20 mouse cellular contexts compared by ENCODE assay signal in genomic region chr4:55645432-55645831, GRCm38 (mm10).
DNase-seq lines count a peak whose midpoint lies in the region; ATAC-seq and TF ChIP-seq lines count a peak whose summit lies in the region.
"Had no signal": no experiment of that assay in that cellular context is flagged by ENCODE, and none has a peak within 500 bp of the region (broad histone marks: within the 10 kb centered on the region; RNA-seq: fewer than 3 reads in every experiment).

No protein-coding gene starts in this region.

- no peak overlapping the region for H3K9ac ChIP-seq in forebrain, postnatal 0 days
- H3K9ac ChIP-seq in forebrain, embryonic 12.5 days, result no peak overlapping the region
- H3K9ac ChIP-seq in limb, embryonic 11.5 days (ENCODE audit: low read length), result no peak overlapping the region
- H3K9ac ChIP-seq in embryonic facial prominence, embryonic 15.5 days, result no peak overlapping the region
- H3K9ac ChIP-seq: heart, embryonic 13.5 days; kidney, embryonic 15.5 days; midbrain, embryonic 15.5 days had no signal

- H3K4me1 ChIP-seq in forebrain, postnatal 0 days (ENCODE audit: insufficient read depth), result peaks cover 5% of the 10 kb centered on the region; the same call in 1 of the 2 replicates
- peaks cover 6% of the 10 kb centered on the region for H3K4me1 ChIP-seq in forebrain, embryonic 12.5 days
- 0 out of 2 replicates have a peak, but pooled peaks cover 4% of the 10 kb centered on the region for H3K4me1 ChIP-seq in limb, embryonic 11.5 days (ENCODE audit: control insufficient read depth, insufficient read depth, low read length)
- peaks cover 13% of the 10 kb centered on the region for H3K4me1 ChIP-seq in limb, embryonic 10.5 days
- peaks cover 20% of the 10 kb centered on the region for H3K4me1 ChIP-seq in embryonic facial prominence, embryonic 15.5 days
- peaks cover 6% of the 10 kb centered on the region; the same call in 1 of the 2 replicates for H3K4me1 ChIP-seq in small intestine, adult 2 months (ENCODE audit: control insufficient read depth, insufficient read depth, insufficient read length, low read length)
- H3K4me1 ChIP-seq: megakaryocyte, embryonic 14.5 days had no signal

- no peaks in the 10 kb centered on the region for H3K9me3 ChIP-seq in forebrain, postnatal 0 days (ENCODE audit: low read length)
- H3K9me3 ChIP-seq in forebrain, embryonic 12.5 days, result no peaks in the 10 kb centered on the region
- H3K9me3 ChIP-seq in limb, embryonic 11.5 days (ENCODE audit: control insufficient read depth, low read length), result no peaks in the 10 kb centered on the region
- no peaks in the 10 kb centered on the region for H3K9me3 ChIP-seq in limb, embryonic 10.5 days (replicated peaks)
- no peaks in the 10 kb centered on the region for H3K9me3 ChIP-seq in embryonic facial prominence, embryonic 15.5 days (replicated peaks)
- H3K9me3 ChIP-seq: heart, embryonic 13.5 days; kidney, embryonic 15.5 days; midbrain, embryonic 15.5 days had no signal

- H3K4me2 ChIP-seq in forebrain, postnatal 0 days (ENCODE audit: low read depth), result no peak overlapping the region
- H3K4me2 ChIP-seq in forebrain, embryonic 12.5 days, result no peak overlapping the region
- no peak overlapping the region for H3K4me2 ChIP-seq in limb, embryonic 11.5 days (ENCODE audit: low read depth, severe bottlenecking)
- H3K4me2 ChIP-seq in embryonic facial prominence, embryonic 15.5 days (replicated peaks), result no peak overlapping the region
- H3K4me2 ChIP-seq: heart, embryonic 13.5 days; kidney, embryonic 15.5 days; midbrain, embryonic 15.5 days had no signal

- no peak for TF ChIP-seq CTCF in forebrain, postnatal 0 days (IDR thresholded peaks at IDR 0.05; ENCODE audit: low read depth)
- TF ChIP-seq CTCF in small intestine, adult 2 months (IDR thresholded peaks at IDR 0.05; ENCODE audit: extremely low read depth, insufficient read length, insufficient replicate concordance, low read depth, low read length), result no peak

- no peaks in the 10 kb centered on the region for H3K36me3 ChIP-seq in forebrain, postnatal 0 days (ENCODE audit: insufficient read depth)
- H3K36me3 ChIP-seq in forebrain, embryonic 12.5 days (replicated peaks), result no peaks in the 10 kb centered on the region
- H3K36me3 ChIP-seq in limb, embryonic 11.5 days (ENCODE audit: control insufficient read depth, insufficient read depth, low read length), result no peaks in the 10 kb centered on the region
- H3K36me3 ChIP-seq in limb, embryonic 10.5 days, result no peaks in the 10 kb centered on the region
- no peaks in the 10 kb centered on the region for H3K36me3 ChIP-seq in embryonic facial prominence, embryonic 15.5 days
- no peaks in the 10 kb centered on the region for H3K36me3 ChIP-seq in small intestine, adult 2 months (ENCODE audit: control insufficient read depth, insufficient read depth, low read length)
- H3K36me3 ChIP-seq: heart, embryonic 13.5 days; kidney, embryonic 15.5 days; midbrain, embryonic 15.5 days had no signal

- no peak overlapping the region for H3K27ac ChIP-seq in forebrain, postnatal 0 days (ENCODE audit: low read depth, low read length)
- H3K27ac ChIP-seq in forebrain, embryonic 12.5 days, result no peak overlapping the region
- no peak overlapping the region for H3K27ac ChIP-seq in limb, embryonic 11.5 days (replicated peaks; ENCODE audit: low read depth, low read length)
- H3K27ac ChIP-seq in limb, embryonic 10.5 days, result no peak overlapping the region
- H3K27ac ChIP-seq in embryonic facial prominence, embryonic 15.5 days (replicated peaks), result peak overlapping the region; percentile 36; the same call in 1 of the 2 replicates
- no peak overlapping the region for H3K27ac ChIP-seq in small intestine, adult 2 months (ENCODE audit: insufficient read depth, low read depth, low read length)
- H3K27ac ChIP-seq: heart, embryonic 13.5 days; kidney, embryonic 15.5 days; midbrain, embryonic 15.5 days had no signal

- DNase-seq in forebrain, postnatal 0 days, result peak; percentile 42
- DNase-seq in limb, embryonic 11.5 days (ENCODE audit: low spot score), result no peak
- DNase-seq in limb, embryonic 10.5 days (ENCODE audit: low spot score), result no peak
- DNase-seq in right cerebral cortex, postnatal 14 days, result no peak
- DNase-seq: adrenal gland, postnatal 14 days; B cell, adult 2 months; cerebellum, adult 18-20 months; cerebellum, postnatal 36 days; heart, postnatal 36 days; layer of hippocampus, postnatal 36 days; left cerebral cortex, postnatal 4 days; lung, postnatal 10 days; thymus, adult 18-20 months had no signal

- WGBS in forebrain, postnatal 0 days, result 55% methylated on average over 3 of the region's 3 CpGs
- 89% methylated on average over 3 of the region's 3 CpGs for WGBS in forebrain, embryonic 12.5 days
- 54% methylated on average over 3 of the region's 3 CpGs for WGBS in limb, embryonic 11.5 days
- WGBS in limb, embryonic 10.5 days, result 57% methylated on average over 3 of the region's 3 CpGs
- 52% methylated on average over 3 of the region's 3 CpGs for WGBS in embryonic facial prominence, embryonic 15.5 days
- WGBS in small intestine, adult 2 months, result 82% methylated on average over 3 of the region's 3 CpGs

- no peak overlapping the region for H3K4me3 ChIP-seq in forebrain, postnatal 0 days (ENCODE audit: low read depth, low read length)
- no peak overlapping the region for H3K4me3 ChIP-seq in forebrain, embryonic 12.5 days (replicated peaks)
- no peak overlapping the region for H3K4me3 ChIP-seq in limb, embryonic 11.5 days (ENCODE audit: low read depth, low read length)
- H3K4me3 ChIP-seq in limb, embryonic 10.5 days, result no peak overlapping the region
- no peak overlapping the region for H3K4me3 ChIP-seq in embryonic facial prominence, embryonic 15.5 days (replicated peaks)
- H3K4me3 ChIP-seq in small intestine, adult 2 months (ENCODE audit: low read depth, low read length), result no peak overlapping the region
- H3K4me3 ChIP-seq: heart, embryonic 13.5 days; kidney, embryonic 15.5 days; megakaryocyte, embryonic 14.5 days; midbrain, embryonic 15.5 days had no signal

- 0 out of 2 replicates have a peak, but pooled peaks have one; percentile 7 for TF ChIP-seq POLR2A in small intestine, adult 2 months (IDR thresholded peaks at IDR 0.05; ENCODE audit: low read depth, low read length)

- no peaks in the 10 kb centered on the region for H3K27me3 ChIP-seq in forebrain, postnatal 0 days (ENCODE audit: insufficient read depth, low read length)
- H3K27me3 ChIP-seq in forebrain, embryonic 12.5 days, result no peaks in the 10 kb centered on the region
- no peaks in the 10 kb centered on the region for H3K27me3 ChIP-seq in limb, embryonic 11.5 days (ENCODE audit: control insufficient read depth, insufficient read depth, low read length)
- peaks cover 18% of the 10 kb centered on the region for H3K27me3 ChIP-seq in limb, embryonic 10.5 days (ENCODE audit: low read depth, poor library complexity, severe bottlenecking)
- H3K27me3 ChIP-seq in embryonic facial prominence, embryonic 15.5 days, result peaks cover 3% of the 10 kb centered on the region
- H3K27me3 ChIP-seq in small intestine, adult 2 months (ENCODE audit: control insufficient read depth, insufficient read depth, low read length), result no peaks in the 10 kb centered on the region; the same call in 1 of the 2 replicates
- H3K27me3 ChIP-seq: midbrain, embryonic 15.5 days had no signal

- ATAC-seq in forebrain, postnatal 0 days, result peak; percentile 69
- ATAC-seq in forebrain, embryonic 12.5 days (ENCODE audit: low FRiP score), result no peak
- peak; percentile 35; the same call in 1 of the 2 replicates for ATAC-seq in limb, embryonic 11.5 days (ENCODE audit: insufficient number of reproducible peaks, low FRiP score, low TSS enrichment, low read depth)
- peak; percentile 40; the same call in 1 of the 2 replicates for ATAC-seq in embryonic facial prominence, embryonic 15.5 days (ENCODE audit: insufficient number of reproducible peaks, low FRiP score, low TSS enrichment, low read depth)
- ATAC-seq: midbrain, embryonic 15.5 days had no signal
